Mouse (Mus musculus) c-Kit-positive CD71-negative TER-119-negative erythroid progenitor cells, embryonic 14.5 days (primary cell): ENCODE data around the gene Ndufaf8.

Experiments used
- DNase-seq: peaks from one replicate; pipeline ENCODE4 v3.0.0-alpha.2; 2013; ENCODE audit warnings: low read depth

The Ndufaf8 gene

GRCm38 (mm10) chr11:120086702-120087152 is 12.0 kb upstream of the Ndufaf8 start, which contains the start of gene Cep131:
Cep131 (minus strand) TSS chr11:120086827.
- peak; percentile 96 for DNase-seq

- DNase-seq = no peak
Observed at GRCm38 (mm10) chr11:120090661-120091060, 8.1 kb upstream of the Ndufaf8 start.

DNA sequence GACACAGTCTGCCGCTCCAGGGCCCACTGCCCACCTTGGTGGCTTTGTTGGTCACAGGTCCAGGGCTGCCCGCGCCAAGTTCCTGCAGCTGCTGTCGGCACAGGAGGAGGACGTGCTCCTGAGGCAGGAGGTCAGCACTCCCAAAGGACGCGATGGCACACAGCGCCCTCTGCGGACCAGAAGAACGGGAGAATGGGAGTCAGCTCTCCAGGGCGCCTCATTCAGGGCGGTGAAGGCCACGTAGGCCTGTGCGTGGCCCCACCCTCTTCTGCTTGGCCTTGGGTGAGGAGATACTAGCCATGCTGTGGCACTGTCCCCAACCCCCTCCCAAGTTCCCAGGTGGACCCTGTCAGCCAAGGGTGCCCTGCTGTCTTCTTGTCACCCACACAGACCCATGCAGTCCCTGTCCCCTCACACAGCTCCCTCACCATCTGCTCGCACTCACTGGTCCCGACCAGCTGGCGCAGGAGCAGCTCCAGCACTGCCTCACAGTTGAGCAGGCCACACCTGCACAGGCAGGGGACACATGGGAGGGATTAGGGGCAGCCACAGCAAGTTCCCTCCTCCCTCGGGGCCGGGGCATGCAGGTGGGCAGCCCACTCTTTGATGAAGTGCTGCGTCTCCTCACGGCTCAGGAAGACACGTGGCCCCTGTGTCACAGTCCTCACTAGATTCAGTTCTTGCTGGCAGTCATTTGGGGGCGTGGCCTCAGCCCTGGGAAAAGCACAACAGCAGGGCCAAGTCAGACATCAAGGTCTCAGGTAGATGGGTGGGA is 5.7 kb upstream of the Ndufaf8 start:
- no peak for DNase-seq

- DNase-seq = peak; percentile 72
Observed at GRCm38 (mm10) chr11:120101036-120101435, 2.3 kb downstream of the Ndufaf8 start.

GRCm38 (mm10) chr11:120103431-120103997 is 4.8 kb downstream of the Ndufaf8 start:
- no peak for DNase-seq

- no peak for DNase-seq
Observed at GRCm38 (mm10) chr11:120107026-120107425, 8.3 kb downstream of the Ndufaf8 start.

DNA sequence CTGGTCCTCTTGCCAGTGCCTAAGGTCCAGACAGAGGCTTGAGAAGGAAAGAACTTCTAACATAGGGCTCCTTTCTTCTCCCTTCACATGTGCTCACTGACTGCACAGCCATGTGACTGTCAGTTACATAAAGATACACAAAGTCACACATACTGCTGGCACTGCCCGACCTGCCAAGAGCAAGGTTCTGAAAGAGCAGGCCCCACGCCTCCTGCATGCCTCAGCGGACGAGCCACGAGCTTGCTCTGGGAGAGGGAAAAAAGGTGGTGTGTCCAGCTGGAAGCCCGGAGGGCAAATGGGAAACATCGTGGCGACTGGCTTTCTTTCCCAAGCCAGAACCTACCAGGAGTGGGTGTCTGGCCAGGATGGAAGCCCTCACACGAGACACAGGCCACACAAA is 9.1 kb downstream of the Ndufaf8 start:
- DNase-seq = no peak

DNA sequence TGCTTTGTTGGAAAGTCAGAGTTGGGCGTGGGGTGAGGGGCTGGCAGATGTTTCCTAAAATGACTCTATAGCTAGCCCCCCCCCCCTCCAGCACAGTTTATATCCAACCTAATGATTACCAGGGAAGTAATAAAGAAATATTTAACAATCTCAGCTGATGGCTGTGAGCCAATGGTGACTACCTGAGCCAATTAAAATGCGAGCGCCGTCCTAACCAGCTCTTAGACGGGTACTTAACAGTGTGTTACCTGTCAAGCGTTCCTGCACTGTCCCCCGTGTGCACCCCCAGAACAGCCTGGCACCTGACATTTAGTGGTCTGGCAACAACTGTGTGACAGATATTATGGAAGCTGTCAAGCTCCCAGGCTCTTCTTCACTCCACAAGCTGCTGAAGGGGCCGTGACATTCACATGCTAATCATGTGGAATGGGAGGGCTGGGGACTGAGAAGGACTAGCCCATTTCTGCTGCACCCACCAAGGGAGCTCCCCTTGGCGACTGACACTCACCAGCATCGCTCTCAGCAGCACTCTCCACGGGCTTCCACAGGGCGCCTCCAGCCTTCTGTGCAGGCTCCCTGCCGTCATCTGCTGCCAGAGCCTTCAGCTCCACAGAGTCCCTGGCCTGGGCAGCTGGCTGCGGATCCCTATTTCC is 11.0 kb downstream of the Ndufaf8 start:
- DNase-seq = no peak

GRCm38 (mm10) chr11:120110554-120110953 is 11.8 kb downstream of the Ndufaf8 start:
- DNase-seq = no peak

DNA sequence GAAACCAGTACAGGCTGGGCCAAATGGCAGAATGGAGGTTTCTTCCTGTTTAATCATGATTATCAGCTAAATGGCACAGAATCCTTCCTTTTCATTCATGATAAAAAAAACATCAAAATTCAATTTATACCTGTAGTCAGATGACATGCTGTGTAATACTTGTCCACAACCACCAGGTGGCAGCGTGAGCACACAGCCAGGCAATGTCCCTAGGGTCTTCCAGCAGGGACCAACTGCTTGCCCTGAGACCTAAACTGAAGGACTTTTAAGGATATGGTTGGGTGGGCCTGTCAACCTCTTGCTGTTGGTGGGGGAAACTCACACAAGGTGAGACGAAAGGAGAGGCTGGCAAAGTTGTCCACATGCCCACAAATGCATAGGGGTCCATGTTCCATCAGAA is 12.3 kb downstream of the Ndufaf8 start:
- peak; percentile 43 for DNase-seq

DNA sequence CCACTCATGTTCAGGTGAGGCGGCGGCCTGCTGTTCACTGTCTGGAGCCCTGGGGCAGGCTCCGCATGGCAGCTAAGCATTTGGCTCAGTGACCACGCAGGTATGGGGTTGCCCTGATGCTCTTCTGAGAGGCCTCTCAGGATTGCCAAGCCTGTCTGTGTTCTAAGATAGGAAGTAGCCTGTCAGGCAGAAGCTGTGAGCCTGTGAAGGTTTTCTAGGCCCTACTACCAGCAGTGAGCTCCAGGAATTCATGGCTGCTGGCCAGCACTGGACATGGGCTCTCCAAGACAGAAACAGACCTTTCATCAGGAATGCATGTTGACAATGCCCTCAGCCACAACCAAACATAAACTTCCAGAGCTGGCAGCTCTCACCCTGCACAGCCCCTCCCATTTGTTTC is 13.4 kb downstream of the Ndufaf8 start:
- DNase-seq = no peak

DNA sequence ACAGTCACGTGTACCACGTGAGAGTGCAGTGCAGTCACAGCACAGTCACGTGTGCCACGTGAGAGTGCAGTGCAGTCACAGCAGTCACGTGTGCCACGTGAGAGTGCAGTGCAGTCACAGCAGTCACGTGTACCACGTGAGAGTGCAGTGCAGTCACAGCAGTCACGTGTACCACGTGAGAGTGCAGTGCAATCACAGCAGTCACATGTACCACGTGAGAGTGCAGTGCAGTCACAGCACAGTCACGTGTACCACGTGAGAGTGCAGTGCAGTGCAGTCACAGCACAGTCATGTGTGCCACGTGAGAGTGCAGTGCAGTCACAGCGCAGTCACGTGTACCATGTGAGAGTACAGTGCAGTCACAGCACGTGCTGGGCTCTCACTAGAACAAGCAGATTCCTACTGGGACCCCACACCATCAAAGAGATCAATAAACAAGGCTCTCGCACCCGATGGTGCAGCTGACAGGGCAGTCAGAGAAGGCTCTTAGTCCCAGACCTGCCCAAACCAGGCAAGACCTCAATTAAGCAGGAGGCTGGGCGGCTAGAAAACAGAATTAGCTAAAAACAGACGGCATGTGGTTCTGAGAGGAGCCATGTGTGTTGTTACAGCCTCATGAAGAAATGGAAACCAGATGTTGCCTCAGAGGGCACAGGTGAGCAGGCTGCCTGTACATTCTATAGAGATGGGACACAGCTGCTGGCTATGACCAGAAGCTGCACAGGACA is 15.9 kb downstream of the Ndufaf8 start:
- no peak for DNase-seq

DNA sequence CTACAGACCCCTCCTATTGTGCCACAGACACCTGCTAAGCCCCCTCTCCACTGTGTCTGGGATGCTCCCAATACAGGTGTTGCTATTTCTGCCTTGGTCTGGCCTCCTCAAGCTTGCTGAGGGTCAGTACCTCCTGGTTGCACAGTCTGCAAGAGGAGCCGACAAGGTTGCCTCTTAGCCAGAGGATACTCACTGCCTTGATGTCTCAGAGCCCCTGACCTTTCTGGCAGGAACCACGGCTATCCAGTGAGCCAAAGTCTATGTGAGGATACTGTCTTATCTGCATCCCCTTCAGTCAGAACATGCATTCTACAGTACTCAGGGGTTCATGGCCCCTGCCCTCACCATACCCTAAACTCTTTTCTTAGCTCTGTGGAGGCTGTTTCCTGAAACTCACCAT is 18.9 kb downstream of the Ndufaf8 start:
- no peak for DNase-seq

- no peak for DNase-seq
Observed at GRCm38 (mm10) chr11:120119108-120119507, 20.4 kb downstream of the Ndufaf8 start.

- no peak for DNase-seq
Observed at GRCm38 (mm10) chr11:120119936-120120541, 21.3 kb downstream of the Ndufaf8 start.

DNA sequence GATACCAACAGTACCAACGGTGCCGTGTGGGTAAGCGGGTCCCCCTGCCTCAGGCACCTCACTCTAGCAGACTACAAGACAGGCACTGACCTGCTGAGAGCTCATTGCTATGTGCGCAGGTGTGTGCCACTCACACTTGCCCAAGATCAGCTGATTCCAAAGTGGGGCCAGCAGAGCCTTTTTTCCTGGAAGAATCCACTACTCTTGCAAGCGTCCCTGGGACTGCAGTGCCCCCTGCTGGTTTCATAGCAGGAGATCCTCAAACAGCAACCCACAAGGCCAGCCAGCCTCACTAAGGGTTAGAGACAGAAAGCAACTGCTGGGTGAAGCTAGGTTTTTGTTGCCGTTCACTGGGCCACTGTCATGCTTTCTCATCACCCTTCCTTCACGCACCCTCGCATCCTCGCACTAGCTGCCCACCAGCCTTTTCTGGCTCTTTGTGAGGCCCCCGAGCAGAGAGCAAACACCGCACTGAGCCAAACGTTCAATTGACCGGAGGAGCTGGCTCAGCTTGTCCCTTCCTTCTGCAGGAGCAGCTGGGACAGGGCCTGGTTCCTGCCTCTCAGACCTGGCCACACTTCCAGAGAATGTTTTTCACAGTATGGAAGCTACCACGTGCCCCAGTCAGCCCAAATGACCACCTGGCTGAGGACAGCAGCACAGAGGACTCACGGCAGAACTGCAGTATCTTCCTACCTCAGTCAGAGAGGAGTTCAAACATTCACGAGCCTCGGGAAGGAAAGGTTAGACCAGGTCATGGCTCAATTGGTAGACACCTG is 22.1 kb downstream of the Ndufaf8 start:
- DNase-seq = peak; percentile 42

DNA sequence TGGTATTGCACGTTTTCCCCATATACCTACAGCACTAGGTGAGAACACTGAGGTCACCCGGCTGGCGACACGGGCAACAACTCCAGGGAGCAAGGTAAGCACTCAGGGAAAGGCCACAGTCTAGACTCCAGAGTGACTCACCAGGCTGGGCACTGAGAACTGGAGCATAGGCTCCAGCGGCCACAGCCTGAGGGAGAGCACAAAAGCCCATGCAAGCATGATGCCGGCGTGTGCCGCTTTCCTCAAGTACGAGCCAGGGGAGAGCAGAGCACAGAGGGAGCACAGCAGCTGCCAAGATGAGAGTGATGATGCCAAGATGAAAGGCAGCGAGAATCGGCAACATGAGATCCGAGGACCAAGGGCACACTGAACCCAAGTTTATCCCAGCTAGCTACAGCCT is 23.4 kb downstream of the Ndufaf8 start:
- no peak for DNase-seq

DNA sequence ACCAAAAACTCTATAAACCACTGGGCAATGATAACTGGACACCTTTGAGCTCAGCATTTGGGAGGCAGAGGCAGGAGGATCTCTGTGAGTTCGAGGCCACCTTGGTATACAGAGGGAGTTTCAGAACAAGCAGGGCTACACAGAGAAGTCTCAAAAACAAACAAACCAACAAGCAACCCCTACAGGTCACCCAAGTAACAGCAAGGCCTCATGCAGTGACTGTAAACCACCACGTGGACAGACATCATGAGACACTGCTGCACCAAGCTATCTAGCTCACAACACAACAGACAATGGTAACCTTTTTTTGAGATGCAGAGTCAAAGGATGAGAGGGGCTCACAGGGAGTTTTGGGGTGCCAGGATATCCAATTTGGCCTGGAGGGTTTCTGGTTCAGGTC is 28.1 kb downstream of the Ndufaf8 start:
- no peak for DNase-seq

- no peak for DNase-seq
Observed at GRCm38 (mm10) chr11:120129281-120129680, 30.6 kb downstream of the Ndufaf8 start.

DNA sequence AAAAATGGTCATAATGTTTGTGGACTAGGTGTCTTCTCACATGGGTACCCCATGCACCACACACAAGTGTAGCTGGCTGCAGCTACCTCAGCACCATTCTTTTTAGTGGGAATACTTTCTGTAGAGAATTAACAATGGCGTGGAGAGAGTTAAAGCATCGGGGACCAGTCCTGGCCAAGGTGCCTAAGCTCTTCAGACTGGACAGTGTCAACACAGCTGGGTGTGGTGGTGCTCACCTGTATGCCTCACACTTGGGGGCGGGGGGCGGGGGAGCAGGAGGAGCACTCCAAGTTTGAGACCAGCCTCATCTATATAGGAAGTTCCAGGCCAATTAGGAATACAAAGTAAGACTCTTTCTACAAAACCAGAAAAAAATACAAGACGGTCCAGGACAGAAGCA is 35.4 kb downstream of the Ndufaf8 start:
- no peak for DNase-seq

- no peak for DNase-seq
Observed at GRCm38 (mm10) chr11:120134847-120135530, 36.3 kb downstream of the Ndufaf8 start.
